Mouse (Mus musculus) monocyte, adult 59 days (primary cell): Measurements from ENCODE around the gene Zfp784. TPM values are rescaled to one million over a fixed set of nuclear protein-coding genes. Genes with fewer than 3 reads are reported as not detected.

Experiments used
- total RNA-seq, 2 experiments: library from RNA; stranded (reverse); gene quantifications; one replicate each; pipeline ENCODE4 v1.2.4; 2023

Zfp784 gene
- total RNA-seq, result 1 to 10 TPM; 3.2 to 3.4 TPM

GRCm38 (mm10) chr7:5038109-5038732 is at the start of gene Zfp784:
Gene Zfp784, minus strand, starts transcription at chr7:5038446.

GRCm38 (mm10) chr7:5080010-5080751 is 41.9 kb upstream of the Zfp784 start, which contains the start of gene Epn1:
Gene Epn1, plus strand, starts transcription at chr7:5080235.

GRCm38 (mm10) chr7:5061774-5062359 is 23.6 kb upstream of the Zfp784 start, which contains the start of gene U2af2:
Gene U2af2, plus strand, starts transcription at chr7:5062143.

GRCm38 (mm10) chr7:5051193-5052192 is 13.2 kb upstream of the Zfp784 start, which contains the start of gene Zfp580:
Gene Zfp580, plus strand, starts transcription at chr7:5051538.

GRCm38 (mm10) chr7:5033818-5034217 is 4.4 kb downstream of the Zfp784 start, which contains the start of gene 4632433K11Rik:
Gene 4632433K11Rik, plus strand, starts transcription at chr7:5034118.

GRCm38 (mm10) chr7:5020000-5020681 is 18.1 kb downstream of the Zfp784 start, which contains the start of the genes Zfp865 and Ccdc106:
Gene Zfp865, plus strand, starts transcription at chr7:5020376.
Gene Ccdc106, plus strand, starts transcription at chr7:5020553.

GRCm38 (mm10) chr7:5015118-5016001 is 22.9 kb downstream of the Zfp784 start, which contains the start of gene Gm44973:
Gene Gm44973, plus strand, starts transcription at chr7:5015496.

GRCm38 (mm10) chr7:5014251-5015117 is 23.8 kb downstream of the Zfp784 start, which contains the start of the genes Zfp524 and Fiz1:
Gene Zfp524, plus strand, starts transcription at chr7:5014415.
Gene Fiz1, minus strand, starts transcription at chr7:5014697.

GRCm38 (mm10) chr7:4996003-4996895 is 42.0 kb downstream of the Zfp784 start, which contains the start of gene Zfp579:
Gene Zfp579, minus strand, starts transcription at chr7:4996158.

Other genes with a start within 250 kb of the Zfp784 start
- 1 to 10 TPM; 1.3 to 1.9 TPM for gene Tmem238, start 248.8 kb downstream of the Zfp784 start, total RNA-seq
- gene Rpl28, start 245.6 kb downstream of the Zfp784 start, total RNA-seq, result 1,000 to 10,000 TPM; 1,418 to 1,752 TPM
- 100 to 1,000 TPM; 114 to 117 TPM for gene Ube2s, start 225.9 kb downstream of the Zfp784 start, total RNA-seq
- 1 to 10 TPM; 1.2 to 1.5 TPM for gene Shisa7, start 193.8 kb downstream of the Zfp784 start, total RNA-seq
- gene Isoc2b, start 168.2 kb downstream of the Zfp784 start, total RNA-seq, result 1 to 10 TPM; 6.4 to 7.2 TPM
- 10 to 100 TPM; 11.6 to 14.8 TPM for gene Isoc2a, start 161.3 kb downstream of the Zfp784 start, total RNA-seq
- gene Gm36210, start 131.9 kb downstream of the Zfp784 start, total RNA-seq, result not detected
- 10 to 100 TPM; 17.1 to 18.6 TPM for gene Zfp628, start 123.2 kb downstream of the Zfp784 start, total RNA-seq
- 1 to 10 TPM; 3.6 to 6.4 TPM for gene Nat14, start 116.4 kb downstream of the Zfp784 start, total RNA-seq
- gene Ssc5d, start 112.7 kb downstream of the Zfp784 start, total RNA-seq, result under 1 TPM in 1 of 2 experiments, not detected in 1; 0.12 TPM
- not detected for gene Sbk2, start 74.0 kb downstream of the Zfp784 start, total RNA-seq
- not detected for gene Sbk3, start 67.3 kb downstream of the Zfp784 start, total RNA-seq
- 1 to 10 TPM; 6.0 to 6.5 TPM for gene Zfp579, start 42.3 kb downstream of the Zfp784 start, total RNA-seq
- 10 to 100 TPM; 16.2 to 20.5 TPM for gene Zfp524, start 24.0 kb downstream of the Zfp784 start, total RNA-seq
- 10 to 100 TPM; 35.3 to 42.1 TPM for gene Fiz1, start 23.7 kb downstream of the Zfp784 start, total RNA-seq
- not detected for gene Gm44973, start 22.9 kb downstream of the Zfp784 start, total RNA-seq
- 10 to 100 TPM; 29.5 to 31.5 TPM for gene Zfp865, start 18.1 kb downstream of the Zfp784 start, total RNA-seq
- gene Ccdc106, start 17.9 kb downstream of the Zfp784 start, total RNA-seq, result 1 to 10 TPM in 1 of 2 experiments, under 1 TPM in 1; 0.86 to 1.5 TPM
- under 1 TPM in 1 of 2 experiments, not detected in 1; 0.76 TPM for gene 4632433K11Rik, start 4.3 kb downstream of the Zfp784 start, total RNA-seq
- 1 to 10 TPM in 1 of 2 experiments, not detected in 1; 1.3 TPM for gene Zfp580, start 13.1 kb upstream of the Zfp784 start, total RNA-seq
- gene U2af2, start 23.7 kb upstream of the Zfp784 start, total RNA-seq, result 100 to 1,000 TPM; 287 to 299 TPM
- 100 to 1,000 TPM; 235 to 258 TPM for gene Epn1, start 41.8 kb upstream of the Zfp784 start, total RNA-seq
- gene Rfpl4, start 78.5 kb upstream of the Zfp784 start, total RNA-seq, result not detected
- gene Rasl2-9, start 87.5 kb upstream of the Zfp784 start, total RNA-seq, result under 1 TPM; 0.55 to 0.66 TPM
- gene Vmn1r55, start 111.2 kb upstream of the Zfp784 start, total RNA-seq, result not detected
- gene Vmn1r56, start 158.3 kb upstream of the Zfp784 start, total RNA-seq, result not detected
- not detected for gene Vmn1r57, start 180.0 kb upstream of the Zfp784 start, total RNA-seq